Comparison of ENCODE assay signal across 9 mouse cellular contexts in genomic region chrX:101268025-101268754, GRCm38 (mm10). TPM values are rescaled to one million over a fixed set of nuclear protein-coding genes. Genes with fewer than 3 reads are reported as not detected.
DNase-seq lines count a peak whose midpoint lies in the region; ATAC-seq and TF ChIP-seq lines count a peak whose summit lies in the region.
"Had no signal": no experiment of that assay in that cellular context is flagged by ENCODE, and none has a peak within 500 bp of the region (broad histone marks: within the 10 kb centered on the region; RNA-seq: fewer than 3 reads in every experiment).

TSS of gene Il2rg (minus strand) at chrX:101268255.

- no peak for TF ChIP-seq RAD21 in CH12.LX (IDR thresholded peaks at IDR 0.05; ENCODE audit: low read depth, low read length)

- DNase-seq in embryonic facial prominence, embryonic 14.5 days (ENCODE audit: low spot score), result no peak
- DNase-seq in embryonic facial prominence, embryonic 10.5 days (ENCODE audit: low spot score), result no peak
- peak; percentile 89 for DNase-seq in CH12.LX (ENCODE audit: extremely low read depth)
- peak; percentile 8 for DNase-seq in heart, postnatal 0 days (ENCODE audit: low spot score)
- peak; percentile 58 for DNase-seq in lung, postnatal 36 days
- no peak for DNase-seq in midbrain, embryonic 11.5 days (ENCODE audit: low spot score, missing footprints)
- no peak for DNase-seq in right cerebral cortex, adult 2 months (ENCODE audit: low spot score in 2 of 2)
- DNase-seq in frontal cortex, postnatal 36 days (ENCODE audit: low spot score in 2 of 2), result no peak
- DNase-seq: layer of hippocampus, postnatal 36 days had no signal

- TF ChIP-seq EP300 in CH12.LX (IDR thresholded peaks at IDR 0.05; ENCODE audit: low read length), result peak; percentile 70
- TF ChIP-seq EP300 in heart, postnatal 0 days (IDR thresholded peaks at IDR 0.05; ENCODE audit: low read depth), result no peak

- no peak within 1 kb of the TSS for H3K4me2 ChIP-seq in embryonic facial prominence, embryonic 14.5 days (ENCODE audit: low read depth, low read length)
- peak within 1 kb of the TSS; percentile 92 for H3K4me2 ChIP-seq in CH12.LX (ENCODE audit: insufficient read depth, low read depth, poor library complexity, severe bottlenecking)
- H3K4me2 ChIP-seq in heart, postnatal 0 days (ENCODE audit: low read depth, low read length), result peak within 1 kb of the TSS; percentile 47
- no peak within 1 kb of the TSS for H3K4me2 ChIP-seq in midbrain, embryonic 11.5 days

- peaks cover 28% of the 10 kb centered on the region for H3K79me2 ChIP-seq in CH12.LX (replicated peaks; ENCODE audit: control insufficient read depth, extremely low read depth, insufficient read depth, poor library complexity, severe bottlenecking)

- dilution Hi-C loops in CH12.LX (cut with MboI; ENCODE audit: extremely low pct_ligation_motif_present, extremely low pct_unique_long_range_greater_than_20kb, low sequenced_read_pairs), result no loop called here

- no peak for TF ChIP-seq CTCF in CH12.LX (conservative IDR thresholded peaks at IDR 0.05 in 1 of 2, IDR thresholded peaks at IDR 0.05 in 1 of 2; ENCODE audit: low read depth in 2 of 2, low read length in 2 of 2)
- TF ChIP-seq CTCF in heart, postnatal 0 days (IDR thresholded peaks at IDR 0.05; ENCODE audit: low read depth), result no peak

- H3K27me3 ChIP-seq in embryonic facial prominence, embryonic 14.5 days (replicated peaks; ENCODE audit: control insufficient read depth, insufficient read depth, low read length), result peaks cover 7% of the 10 kb centered on the region; the same call in 1 of the 2 replicates
- peaks cover 67% of the 10 kb centered on the region for H3K27me3 ChIP-seq in embryonic facial prominence, embryonic 10.5 days (replicated peaks; ENCODE audit: low read depth, poor library complexity, severe bottlenecking)
- no peaks in the 10 kb centered on the region for H3K27me3 ChIP-seq in CH12.LX (replicated peaks)
- H3K27me3 ChIP-seq in heart, postnatal 0 days (ENCODE audit: control insufficient read depth, insufficient read depth, low read length), result no peaks in the 10 kb centered on the region
- H3K27me3 ChIP-seq in midbrain, embryonic 11.5 days (ENCODE audit: control insufficient read depth, insufficient read depth, low read length), result no peaks in the 10 kb centered on the region

- H3K4me3 ChIP-seq in embryonic facial prominence, embryonic 14.5 days (ENCODE audit: low read depth, low read length), result no peak within 1 kb of the TSS
- no peak within 1 kb of the TSS for H3K4me3 ChIP-seq in embryonic facial prominence, embryonic 10.5 days
- peak within 1 kb of the TSS; percentile 64 to 88 (median 82) for H3K4me3 ChIP-seq in CH12.LX (replicated peaks in 1 of 3; ENCODE audit: low read depth in 2 of 3, low read length in 2 of 3, poor library complexity in 1 of 3)
- H3K4me3 ChIP-seq in heart, postnatal 0 days (ENCODE audit: low read depth, low read length), result peak within 1 kb of the TSS; percentile 34
- H3K4me3 ChIP-seq in midbrain, embryonic 11.5 days (ENCODE audit: low read depth, low read length), result no peak within 1 kb of the TSS

- H3K9ac ChIP-seq in embryonic facial prominence, embryonic 14.5 days (ENCODE audit: low read depth, low read length), result no peak within 1 kb of the TSS
- peak within 1 kb of the TSS; percentile 97 for H3K9ac ChIP-seq in CH12.LX (ENCODE audit: insufficient read depth, low read depth)
- no peak within 1 kb of the TSS; the same call in 1 of the 2 replicates for H3K9ac ChIP-seq in heart, postnatal 0 days (replicated peaks; ENCODE audit: low read depth, low read length)
- H3K9ac ChIP-seq in midbrain, embryonic 11.5 days (ENCODE audit: low read length), result no peak within 1 kb of the TSS

- ATAC-seq in embryonic facial prominence, embryonic 14.5 days (ENCODE audit: low read depth), result no peak
- ATAC-seq in heart, postnatal 0 days (ENCODE audit: insufficient read depth, low read depth), result peak; percentile 51
- ATAC-seq in midbrain, embryonic 11.5 days (ENCODE audit: low FRiP score), result no peak

- H3K27ac ChIP-seq in embryonic facial prominence, embryonic 14.5 days (replicated peaks; ENCODE audit: low read depth, low read length), result no peak within 1 kb of the TSS
- H3K27ac ChIP-seq in embryonic facial prominence, embryonic 10.5 days (replicated peaks), result no peak within 1 kb of the TSS
- peak within 1 kb of the TSS; percentile 96 for H3K27ac ChIP-seq in CH12.LX (ENCODE audit: insufficient read depth, low read depth)
- H3K27ac ChIP-seq in heart, postnatal 0 days (ENCODE audit: low read depth), result peak within 1 kb of the TSS; percentile 61; the same call in 1 of the 2 replicates
- no peak within 1 kb of the TSS for H3K27ac ChIP-seq in midbrain, embryonic 11.5 days (ENCODE audit: low read depth, low read length)

- no peaks in the 10 kb centered on the region for H3K4me1 ChIP-seq in embryonic facial prominence, embryonic 14.5 days (ENCODE audit: control insufficient read depth, insufficient read depth, low read length)
- H3K4me1 ChIP-seq in embryonic facial prominence, embryonic 10.5 days, result peaks cover 20% of the 10 kb centered on the region
- H3K4me1 ChIP-seq in CH12.LX (ENCODE audit: control insufficient read depth in 1 of 2, insufficient read depth in 2 of 2), result peaks cover 2 to 46% of the 10 kb centered on the region in 2 experiments; a peak in 2 of 4 replicates
- no peaks in the 10 kb centered on the region; the same call in 1 of the 2 replicates for H3K4me1 ChIP-seq in heart, postnatal 0 days (ENCODE audit: control insufficient read depth, insufficient read depth)
- no peaks in the 10 kb centered on the region for H3K4me1 ChIP-seq in midbrain, embryonic 11.5 days (ENCODE audit: control insufficient read depth, insufficient read depth, low read length)

- TF ChIP-seq POLR2A in CH12.LX (IDR thresholded peaks at IDR 0.05; ENCODE audit: low read depth, low read length), result peak; percentile 76

- WGBS in embryonic facial prominence, embryonic 14.5 days, result 57% methylated on average over 5 of the region's 5 CpGs
- 76% methylated on average over 5 of the region's 5 CpGs for WGBS in embryonic facial prominence, embryonic 10.5 days
- 62% methylated on average over 5 of the region's 5 CpGs for WGBS in heart, postnatal 0 days
- WGBS in midbrain, embryonic 11.5 days, result 86% methylated on average over 5 of the region's 5 CpGs

- H3K36me3 ChIP-seq in embryonic facial prominence, embryonic 14.5 days (ENCODE audit: control insufficient read depth, insufficient read depth, low read length), result no peaks in the 10 kb centered on the region
- H3K36me3 ChIP-seq in embryonic facial prominence, embryonic 10.5 days (replicated peaks), result no peaks in the 10 kb centered on the region
- peaks cover 26 to 32% of the 10 kb centered on the region in 2 experiments for H3K36me3 ChIP-seq in CH12.LX (replicated peaks in 1 of 2; ENCODE audit: control insufficient read depth in 1 of 2, insufficient read depth in 1 of 2, low read length in 1 of 2)
- no peaks in the 10 kb centered on the region for H3K36me3 ChIP-seq in heart, postnatal 0 days (replicated peaks; ENCODE audit: control insufficient read depth, insufficient read depth, low read length)
- H3K36me3 ChIP-seq in midbrain, embryonic 11.5 days (ENCODE audit: control insufficient read depth, insufficient read depth, low read length), result no peaks in the 10 kb centered on the region

- in situ Hi-C loops in CH12.LX (cut with MboI; ENCODE audit: low pct_ligation_motif_present, low pct_unique_long_range_greater_than_20kb, low sequenced_read_pairs), result no loop called here

- no peaks in the 10 kb centered on the region for H3K9me3 ChIP-seq in embryonic facial prominence, embryonic 14.5 days (ENCODE audit: control insufficient read depth, low read length)
- no peaks in the 10 kb centered on the region for H3K9me3 ChIP-seq in embryonic facial prominence, embryonic 10.5 days
- no peaks in the 10 kb centered on the region for H3K9me3 ChIP-seq in CH12.LX (replicated peaks; ENCODE audit: low read length)
- no peaks in the 10 kb centered on the region for H3K9me3 ChIP-seq in heart, postnatal 0 days (replicated peaks; ENCODE audit: control insufficient read depth, low read length)
- H3K9me3 ChIP-seq in midbrain, embryonic 11.5 days (ENCODE audit: control insufficient read depth, low read length), result no peaks in the 10 kb centered on the region

TF ChIP-seq in CH12.LX, 34 proteins besides CTCF, POLR2A, EP300 and RAD21 (continues in another document):
- no peak for TF ChIP-seq ZNF384 (IDR thresholded peaks at IDR 0.05; ENCODE audit: low read depth, low read length)
- TF ChIP-seq UBTF (IDR thresholded peaks at IDR 0.05; ENCODE audit: low read depth, low read length), result no peak
- TF ChIP-seq MYC (IDR thresholded peaks at IDR 0.05; ENCODE audit: low read depth, low read length), result peak; percentile 85
- peak; percentile 87 for TF ChIP-seq TBP (conservative IDR thresholded peaks at IDR 0.05; ENCODE audit: low read depth, low read length)
- peak; percentile 81; the same call in 1 of the 2 replicates for TF ChIP-seq MAZ (IDR thresholded peaks at IDR 0.05; ENCODE audit: low read depth, low read length)
- peak; percentile 65 for TF ChIP-seq JUN (IDR thresholded peaks at IDR 0.05; ENCODE audit: insufficient read depth, low read depth, low read length)
- TF ChIP-seq HCFC1 (IDR thresholded peaks at IDR 0.05; ENCODE audit: low read depth, low read length), result peak; percentile 51; the same call in 1 of the 2 replicates
- TF ChIP-seq ELF1 (IDR thresholded peaks at IDR 0.05; ENCODE audit: low read depth, low read length), result 0 out of 2 replicates have a peak, but pooled peaks have one; percentile 22
- no peak for TF ChIP-seq NRF1 (IDR thresholded peaks at IDR 0.05; ENCODE audit: low read depth, low read length)
- TF ChIP-seq RCOR1 (conservative IDR thresholded peaks at IDR 0.05; ENCODE audit: low read depth, low read length), result 0 out of 2 replicates have a peak, but pooled peaks have one; percentile 55
- peak; percentile 30; the same call in 1 of the 2 replicates for TF ChIP-seq MAX (IDR thresholded peaks at IDR 0.05; ENCODE audit: low read length)
- TF ChIP-seq ZMIZ1 (IDR thresholded peaks at IDR 0.05; ENCODE audit: low read depth, low read length), result no peak
- peak; percentile 61 for TF ChIP-seq NELFE (IDR thresholded peaks at IDR 0.05; ENCODE audit: low read depth, low read length)
- peak; percentile 75 for TF ChIP-seq ETS1 (conservative IDR thresholded peaks at IDR 0.05; ENCODE audit: low read depth, low read length)
- no peak for TF ChIP-seq PAX5 (IDR thresholded peaks at IDR 0.05; ENCODE audit: low read length)

RNA-seq across cellular contexts. Expression of gene Il2rg, which starts in this region (rescaled TPM):
- polyA plus RNA-seq in embryonic facial prominence, embryonic 14.5 days (2014; fragmentation: Nextera tagmentation; extraction: Ambion mirVana), result 12.6 and 14.5 TPM in 2 replicates
- 3.2 and 3.3 TPM in 2 replicates for polyA plus RNA-seq in embryonic facial prominence, embryonic 10.5 days (2016; fragmentation: Nextera tagmentation; extraction: Ambion mirVana)
- total RNA-seq in CH12.LX (2012; rRNA removed) (64.1 and 82.6 TPM in 2 replicates), CH12.LX (2014; rRNA removed) (80.3 and 88.0 TPM in 2 replicates)
- polyA plus RNA-seq in CH12.LX (2012; ENCODE audit: insufficient read length, low read depth), result 261 and 294 TPM in 2 replicates
- total RNA-seq in heart, postnatal 0 days (2014; rRNA removed; ENCODE audit: low replicate concordance), result 7.8 and 12.4 TPM in 2 replicates
- polyA plus RNA-seq in heart, postnatal 0 days (2015; fragmentation: Nextera tagmentation; extraction: Ambion mirVana), result 17.2 and 21.9 TPM in 2 replicates
- 4.1 and 4.3 TPM in 2 replicates for polyA plus RNA-seq in midbrain, embryonic 11.5 days (2014; fragmentation: Nextera tagmentation; extraction: Ambion mirVana)

Comparison
In these comparisons a context has a peak if more than half of its experiments do, and no peak if none do; other contexts are left out.
1. RNA of gene Il2rg (polyA plus RNA-seq): 261 to 294 TPM in CH12.LX; 17.2 to 21.9 TPM in heart, postnatal 0 days, 12.6 to 14.5 TPM in embryonic facial prominence, embryonic 14.5 days, 4.1 to 4.3 TPM in midbrain, embryonic 11.5 days and 3.2 to 3.3 TPM in embryonic facial prominence, embryonic 10.5 days; every median in the first group is over 10 times any median in the second.
2. DNase-seq: peak in CH12.LX (single experiment), heart, postnatal 0 days (single experiment) and lung, postnatal 36 days (single experiment); none in embryonic facial prominence, embryonic 14.5 days (single experiment), embryonic facial prominence, embryonic 10.5 days (single experiment), midbrain, embryonic 11.5 days (single experiment), right cerebral cortex, adult 2 months (0 of 2) and frontal cortex, postnatal 36 days (0 of 2).
3. H3K27ac ChIP-seq: peak in CH12.LX (single experiment) and heart, postnatal 0 days (single experiment); none in embryonic facial prominence, embryonic 14.5 days (single experiment), embryonic facial prominence, embryonic 10.5 days (single experiment) and midbrain, embryonic 11.5 days (single experiment).
4. H3K4me2 ChIP-seq: peak in CH12.LX (single experiment) and heart, postnatal 0 days (single experiment); none in embryonic facial prominence, embryonic 14.5 days (single experiment) and midbrain, embryonic 11.5 days (single experiment).
5. H3K4me3 ChIP-seq: peak in CH12.LX (3 of 3) and heart, postnatal 0 days (single experiment); none in embryonic facial prominence, embryonic 14.5 days (single experiment), embryonic facial prominence, embryonic 10.5 days (single experiment) and midbrain, embryonic 11.5 days (single experiment).